Mouse (Mus musculus) forebrain, embryonic 14.5 days (tissue): ENCODE data around the gene Uqcr10. TPM values are rescaled to one million over a fixed set of nuclear protein-coding genes. Genes with fewer than 3 reads are reported as not detected.

Source experiments
- polyA plus RNA-seq: library from polyadenylated mRNA; unstranded; fragments of >200 nt; fragmentation: Nextera tagmentation; extraction: Ambion mirVana; gene quantifications from 2 replicates; pipeline ENCODE4 v1.2.1, GENCODE M21; 2014

Gene Uqcr10
- polyA plus RNA-seq, 1 experiment from 2014 or later, result 693 TPM

Other genes with a start within 250 kb of the Uqcr10 start
- 26.1 and 35.1 TPM in 2 replicates for gene Mtmr3, start 109.5 kb downstream of the Uqcr10 start, polyA plus RNA-seq
- not detected in 2 replicates for gene Gm11032, start 84.3 kb downstream of the Uqcr10 start, polyA plus RNA-seq
- 17.1 and 21.0 TPM in 2 replicates for gene Ascc2, start 66.6 kb downstream of the Uqcr10 start, polyA plus RNA-seq
- 77.3 and 92.4 TPM in 2 replicates for gene Zmat5, start 336 bp upstream of the Uqcr10 start, polyA plus RNA-seq
- gene Cabp7, start 42.4 kb upstream of the Uqcr10 start, polyA plus RNA-seq, result 1.4 and 1.5 TPM in 2 replicates
- gene Nf2, start 145.2 kb upstream of the Uqcr10 start, polyA plus RNA-seq, result 44.9 and 56.2 TPM in 2 replicates
- 119 and 122 TPM in 2 replicates for gene Nipsnap1, start 169.6 kb upstream of the Uqcr10 start, polyA plus RNA-seq
- 72.8 and 77.5 TPM in 2 replicates for gene Thoc5, start 191.0 kb upstream of the Uqcr10 start, polyA plus RNA-seq
- gene Nefh, start 243.7 kb upstream of the Uqcr10 start, polyA plus RNA-seq, result 0.75 and 1.0 TPM in 2 replicates